Mouse (Mus musculus) forebrain, embryonic 14.5 days (tissue): ENCODE data around the gene Chst13. TPM values are rescaled to one million over a fixed set of nuclear protein-coding genes. Genes with fewer than 3 reads are reported as not detected.
A peak's percentile ranks its signal among the peaks of the same experiment; 100 is the strongest.

Experiments
- ATAC-seq: fragments of 200-750 bp; cut with Nextera tagmentation; 2 replicates; pipeline ENCODE4 v1.8.0; 2017; ENCODE audit warnings: mild to moderate bottlenecking, moderate library complexity
- DNase-seq: peaks from one replicate; pipeline ENCODE4 v3.0.0-alpha.2; 2015; ENCODE audit warnings: low spot score
- H3K27ac ChIP-seq: fragments of 300-500 bp; sonication (generic); 2 replicates; pipeline ENCODE4 v1.5.1; 2014; ENCODE audit warnings: low read depth, mild to moderate bottlenecking, control low read depth, low read length, moderate library complexity
- H3K27me3 ChIP-seq: fragments of 300-500 bp; sonication (generic); replicated peaks from 2 replicates; pipeline ENCODE4 v1.6.1; 2014; ENCODE audit warnings: low read length, control low read depth, mixed read lengths; ENCODE audit not compliant: control insufficient read depth, insufficient read depth
- H3K36me3 ChIP-seq: fragments of 300-500 bp; sonication (generic); 2 replicates; pipeline ENCODE4 v1.6.1; 2014; ENCODE audit warnings: low read length, control low read depth; ENCODE audit not compliant: control insufficient read depth, insufficient read depth
- H3K4me1 ChIP-seq: fragments of 300-500 bp; sonication (generic); 2 replicates; pipeline ENCODE4 v1.6.1; 2014; ENCODE audit warnings: antibody characterized with exemption, low read length, control low read depth; ENCODE audit not compliant: control insufficient read depth, insufficient read depth
- H3K4me2 ChIP-seq: fragments of 300-500 bp; sonication (generic); 2 replicates; pipeline ENCODE4 v1.6.1; 2014; ENCODE audit warnings: mild to moderate bottlenecking, control low read depth, low read length
- H3K4me3 ChIP-seq: fragments of 300-500 bp; sonication (generic); 2 replicates; pipeline ENCODE4 v1.5.1; 2014; ENCODE audit warnings: low read depth, low read length, control low read depth
- H3K9ac ChIP-seq: fragments of 300-500 bp; sonication (generic); 2 replicates; pipeline ENCODE4 v1.6.1; 2014; ENCODE audit warnings: mild to moderate bottlenecking, low read length, control low read depth, moderate library complexity
- H3K9me3 ChIP-seq: fragments of 300-500 bp; sonication (generic); replicated peaks from 2 replicates; pipeline ENCODE4 v1.6.1; 2016; ENCODE audit warnings: low read length, control low read depth, mixed read lengths; ENCODE audit not compliant: control insufficient read depth
- WGBS: fragments of 180-500 bp; shearing (Covaris S2); extraction: QIAGEN DNeasy Blood & Tissue Kit; methylation state at CpG from one replicate; pipeline ENCODE4 v1.1.7; 2014; 5-methylcytosine and 5-hydroxymethylcytosine counted together
- polyA plus RNA-seq: library from polyadenylated mRNA; unstranded; fragments of >200 nt; fragmentation: Nextera tagmentation; extraction: Ambion mirVana; gene quantifications from 2 replicates; pipeline ENCODE4 v1.2.1, GENCODE M21; 2014

Chst13 gene
- polyA plus RNA-seq, 1 experiment from 2014 or later: not detected

DNA sequence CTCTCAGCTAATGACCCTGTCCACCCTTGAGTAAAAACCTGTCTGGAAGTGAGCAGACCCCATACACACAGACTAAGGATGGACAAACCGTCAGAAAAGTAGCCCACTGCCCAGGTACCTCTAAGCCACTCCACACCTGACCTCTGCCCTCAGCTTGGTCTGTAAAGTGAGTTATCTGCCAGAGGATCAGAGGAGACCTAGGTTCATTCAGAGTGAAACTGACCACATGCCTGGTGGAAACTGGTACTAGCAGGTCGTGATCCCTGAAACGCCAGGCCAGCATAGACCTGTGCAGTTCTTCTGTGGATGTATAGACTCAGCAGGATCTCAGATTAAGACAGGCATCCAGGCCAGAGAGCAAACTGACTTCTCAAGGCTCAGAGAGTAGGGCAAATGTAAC lies 522 bp downstream of the Chst13 start:
- Histone ChIP-seq H3K4me2 (0 out of 2 replicates have a peak overlapping the region, but pooled peaks have one; percentile 18), H3K4me3 (no peak overlapping the region), H3K4me1 (no peaks in the 10 kb centered on the region), H3K36me3 (no peaks in the 10 kb centered on the region), H3K27ac (no peak overlapping the region), H3K27me3 (no peaks in the 10 kb centered on the region; the same call in 1 of the 2 replicates), H3K9me3 (no peaks in the 10 kb centered on the region), H3K9ac (no peak overlapping the region)
- WGBS: 73% methylated on average over 3 of the region's 3 CpGs
- no peak for ATAC-seq
- no peak for DNase-seq

DNA sequence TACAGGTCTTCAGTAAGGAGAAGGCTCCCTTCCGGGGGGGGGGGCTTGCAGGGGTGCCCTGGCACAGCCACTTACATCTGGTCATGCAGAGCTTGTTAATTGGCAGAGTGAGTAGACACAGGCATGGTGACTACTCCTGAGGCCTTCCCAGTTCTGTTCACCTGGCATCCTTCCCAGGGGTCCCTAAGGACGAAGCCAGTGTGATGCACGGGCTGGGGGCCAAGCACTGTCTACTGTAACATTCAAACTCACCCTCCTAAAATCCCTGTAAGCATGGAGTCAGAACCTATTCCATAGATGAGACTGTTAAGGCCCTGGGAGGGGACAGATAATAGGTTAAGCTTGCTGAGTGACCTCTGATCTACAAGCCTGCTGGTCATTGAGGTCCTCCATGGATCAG lies 959 bp downstream of the Chst13 start:
- Histone ChIP-seq H3K27me3 (no peaks in the 10 kb centered on the region; the same call in 1 of the 2 replicates), H3K4me3 (no peak overlapping the region), H3K4me1 (no peaks in the 10 kb centered on the region), H3K27ac (no peak overlapping the region), H3K9ac (no peak overlapping the region), H3K4me2 (no peak overlapping the region), H3K36me3 (no peaks in the 10 kb centered on the region), H3K9me3 (no peaks in the 10 kb centered on the region)
- 49% methylated on average over 3 of the region's 3 CpGs for WGBS
- peak; percentile 18 for DNase-seq
- 0 out of 2 replicates have a peak, but pooled peaks have one; percentile 32 for ATAC-seq

GRCm38 (mm10) chr6:90321811-90322210 lies 3.2 kb downstream of the Chst13 start:
- Histone ChIP-seq H3K9ac (no peak overlapping the region), H3K9me3 (no peaks in the 10 kb centered on the region), H3K4me2 (no peak overlapping the region), H3K27me3 (no peaks in the 10 kb centered on the region; the same call in 1 of the 2 replicates), H3K4me3 (no peak overlapping the region), H3K27ac (no peak overlapping the region), H3K4me1 (no peaks in the 10 kb centered on the region), H3K36me3 (no peaks in the 10 kb centered on the region)
- WGBS: 54% methylated on average over 4 of the region's 4 CpGs
- no peak for DNase-seq
- no peak for ATAC-seq

DNA sequence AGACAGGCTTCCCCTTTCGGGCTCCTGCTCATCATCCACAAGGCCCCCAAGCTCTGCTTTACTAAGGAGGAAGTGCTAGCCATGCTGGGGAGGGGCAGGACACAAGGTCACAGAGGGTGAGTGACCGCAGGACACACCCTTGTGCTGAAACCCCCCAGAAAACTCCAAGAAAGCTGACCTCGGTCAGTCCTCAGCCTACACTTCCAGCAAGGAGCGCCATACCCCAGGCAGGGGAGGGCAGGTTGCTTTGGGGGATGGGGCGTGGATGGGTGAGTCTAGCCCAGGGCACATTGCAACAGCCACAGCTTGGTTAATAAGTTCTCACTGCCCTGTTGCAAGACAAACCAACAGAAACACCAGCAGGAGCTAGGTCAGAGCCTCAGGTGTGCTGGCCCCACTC lies 4.6 kb downstream of the Chst13 start:
- WGBS: 90% methylated on average over 5 of the region's 5 CpGs
- Histone ChIP-seq H3K4me1 (no peaks in the 10 kb centered on the region), H3K9me3 (no peaks in the 10 kb centered on the region), H3K27ac (no peak overlapping the region), H3K36me3 (no peaks in the 10 kb centered on the region), H3K4me2 (no peak overlapping the region), H3K27me3 (no peaks in the 10 kb centered on the region; the same call in 1 of the 2 replicates), H3K4me3 (no peak overlapping the region), H3K9ac (no peak overlapping the region)
- no peak for DNase-seq
- ATAC-seq: no peak

DNA sequence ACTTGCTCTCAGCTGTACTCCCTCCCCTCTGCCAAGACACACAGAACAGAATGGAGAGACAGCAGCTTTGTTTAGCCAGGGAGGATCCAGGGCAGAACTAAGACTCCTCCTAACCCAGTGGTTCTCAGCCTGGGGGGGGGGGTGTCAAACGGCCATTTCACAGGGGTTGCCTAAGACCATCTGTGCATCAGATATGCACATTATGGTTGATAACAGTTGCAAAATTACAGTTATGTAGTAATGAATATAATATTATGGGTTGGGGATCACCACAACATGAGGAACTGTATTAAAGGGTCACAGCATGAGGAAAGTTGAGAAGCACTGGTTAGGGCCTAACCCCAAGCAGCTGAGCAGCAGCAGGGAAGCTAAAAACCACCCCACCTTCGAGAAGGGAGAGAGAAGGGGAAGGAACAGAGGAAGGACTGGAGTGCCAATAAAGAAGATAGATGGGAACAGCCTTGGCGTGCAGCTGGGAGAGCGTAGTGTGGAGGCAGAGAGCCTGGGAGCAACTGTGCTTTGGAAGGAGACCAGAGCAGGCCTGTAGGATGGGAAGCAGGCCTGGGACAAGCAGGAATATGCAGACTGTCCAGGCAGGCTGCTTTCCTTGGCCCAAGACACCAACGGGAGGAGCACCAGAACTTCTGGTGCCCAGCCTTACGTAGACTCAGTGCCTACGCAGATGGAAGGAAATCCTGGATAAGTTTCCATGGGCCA lies 5.4 kb downstream of the Chst13 start:
- Histone ChIP-seq H3K4me3 (no peak overlapping the region), H3K36me3 (no peaks in the 10 kb centered on the region), H3K9ac (no peak overlapping the region), H3K27ac (no peak overlapping the region), H3K4me1 (no peaks in the 10 kb centered on the region), H3K4me2 (no peak overlapping the region), H3K9me3 (no peaks in the 10 kb centered on the region), H3K27me3 (no peaks in the 10 kb centered on the region)
- ATAC-seq: no peak
- 82% methylated on average over 7 of the region's 7 CpGs for WGBS
- DNase-seq: no peak

DNA sequence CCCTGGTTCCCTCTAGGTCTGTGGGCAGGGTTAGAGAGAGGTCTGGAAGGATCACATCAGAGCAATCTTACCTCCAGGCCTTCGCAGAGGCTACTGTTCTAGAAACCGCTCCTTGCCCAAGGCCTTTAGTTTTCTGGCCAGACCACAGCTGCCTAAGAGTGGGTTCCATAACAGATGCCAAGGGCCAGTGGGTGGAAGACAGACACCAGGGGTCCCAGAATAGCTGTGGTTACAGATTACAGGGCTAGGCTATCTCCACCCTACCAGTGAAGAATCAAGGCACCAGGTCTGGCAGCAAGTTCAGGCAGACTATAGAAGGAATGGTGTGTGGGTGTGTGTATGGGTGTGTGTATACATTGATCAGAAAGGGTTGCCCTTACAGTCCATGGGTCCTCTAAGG lies 6.0 kb downstream of the Chst13 start:
- no peaks in the 10 kb centered on the region for H3K9me3 ChIP-seq
- H3K4me1 ChIP-seq: no peaks in the 10 kb centered on the region
- H3K27me3 ChIP-seq: no peaks in the 10 kb centered on the region
- H3K27ac ChIP-seq: no peak overlapping the region
- ATAC-seq: no peak
- no peaks in the 10 kb centered on the region for H3K36me3 ChIP-seq
- H3K4me2 ChIP-seq: no peak overlapping the region
- H3K4me3 ChIP-seq: no peak overlapping the region
- H3K9ac ChIP-seq: no peak overlapping the region
- no peak for DNase-seq
- WGBS: 88% methylated on average over 2 of the region's 2 CpGs

- WGBS: 84% methylated on average over 2 of the region's 2 CpGs
- H3K4me1 ChIP-seq: no peaks in the 10 kb centered on the region
- no peak overlapping the region for H3K4me3 ChIP-seq
- H3K9me3 ChIP-seq: no peaks in the 10 kb centered on the region
- H3K4me2 ChIP-seq: no peak overlapping the region
- no peaks in the 10 kb centered on the region for H3K36me3 ChIP-seq
- ATAC-seq: no peak
- H3K9ac ChIP-seq: no peak overlapping the region
- no peaks in the 10 kb centered on the region for H3K27me3 ChIP-seq
- no peak overlapping the region for H3K27ac ChIP-seq
- no peak for DNase-seq
Measured at GRCm38 (mm10) chr6:90317510-90318258, 7.3 kb downstream of the Chst13 start.

- Histone ChIP-seq H3K4me3 (no peak overlapping the region), H3K27ac (no peak overlapping the region), H3K4me1 (no peaks in the 10 kb centered on the region), H3K4me2 (no peak overlapping the region), H3K27me3 (no peaks in the 10 kb centered on the region), H3K36me3 (no peaks in the 10 kb centered on the region), H3K9me3 (no peaks in the 10 kb centered on the region), H3K9ac (no peak overlapping the region)
- 87% methylated on average over 5 of the region's 5 CpGs for WGBS
- ATAC-seq (no peak), DNase-seq (no peak)
Measured at GRCm38 (mm10) chr6:90315961-90316360, 9.0 kb downstream of the Chst13 start.
